Mouse (Mus musculus) midbrain, embryonic 11.5 days (tissue): ENCODE measurements around the gene Crhr2. TPM values are rescaled to one million over a fixed set of nuclear protein-coding genes. Genes with fewer than 3 reads are reported as not detected.
A peak's percentile ranks its signal among the peaks of the same experiment; 100 is the strongest.

Experiments
- ATAC-seq: fragments of 200-750 bp; cut with Nextera tagmentation; 2 replicates; pipeline ENCODE4 v1.8.0; 2017; ENCODE audit warnings: moderate TSS enrichment, moderate library complexity; ENCODE audit not compliant: low FRiP score
- DNase-seq: peaks from one replicate; pipeline ENCODE4 v3.0.0; 2015; ENCODE audit warnings: low spot score; ENCODE audit errors: missing footprints
- H3K27ac ChIP-seq: fragments of 300-500 bp; sonication (generic); 2 replicates; pipeline ENCODE4 v1.5.1; 2014; ENCODE audit warnings: low read depth, low read length
- H3K27me3 ChIP-seq: fragments of 300-500 bp; sonication (generic); 2 replicates; pipeline ENCODE4 v1.6.1; 2014; ENCODE audit warnings: mild to moderate bottlenecking, low read length, moderate library complexity, mixed read lengths; ENCODE audit not compliant: control insufficient read depth, insufficient read depth
- H3K36me3 ChIP-seq: fragments of 300-500 bp; sonication (generic); 2 replicates; pipeline ENCODE4 v1.6.1; 2014; ENCODE audit warnings: mild to moderate bottlenecking, low read length, moderate library complexity, mixed read lengths; ENCODE audit not compliant: control insufficient read depth, insufficient read depth
- H3K4me1 ChIP-seq: fragments of 300-500 bp; sonication (generic); 2 replicates; pipeline ENCODE4 v1.6.1; 2014; ENCODE audit warnings: low read length; ENCODE audit not compliant: control insufficient read depth, insufficient read depth
- H3K4me2 ChIP-seq: fragments of 300-500 bp; sonication (generic); 2 replicates; pipeline ENCODE4 v1.6.1; 2014; ENCODE audit warnings: mild to moderate bottlenecking, moderate library complexity
- H3K4me3 ChIP-seq: fragments of 300-500 bp; sonication (generic); 2 replicates; pipeline ENCODE4 v1.5.1; 2014; ENCODE audit warnings: low read depth, low read length
- H3K9ac ChIP-seq: fragments of 300-500 bp; sonication (generic); 2 replicates; pipeline ENCODE4 v1.6.1; 2014; ENCODE audit warnings: low read length
- H3K9me3 ChIP-seq: fragments of 300-500 bp; sonication (generic); 2 replicates; pipeline ENCODE4 v1.6.1; 2016; ENCODE audit warnings: low read length; ENCODE audit not compliant: control insufficient read depth
- WGBS: fragments of 180-500 bp; shearing (Covaris S2); extraction: QIAGEN DNeasy Blood & Tissue Kit; methylation state at CpG from one replicate; pipeline ENCODE4 v1.1.7; 2014; 5-methylcytosine and 5-hydroxymethylcytosine counted together
- polyA plus RNA-seq: library from polyadenylated mRNA; unstranded; fragments of >200 nt; fragmentation: Nextera tagmentation; extraction: Ambion mirVana; gene quantifications from 2 replicates; pipeline ENCODE4 v1.2.1, GENCODE M21; 2014

Gene Crhr2
- polyA plus RNA-seq, 1 experiment from 2014 or later = 0.22 TPM

GRCm38 (mm10) chr6:55133425-55133824, 609 bp upstream of the Crhr2 start:
- Histone ChIP-seq H3K4me2 (no peak overlapping the region), H3K4me1 (no peaks in the 10 kb centered on the region), H3K4me3 (no peak overlapping the region), H3K9ac (no peak overlapping the region), H3K9me3 (no peaks in the 10 kb centered on the region), H3K27me3 (no peaks in the 10 kb centered on the region), H3K36me3 (no peaks in the 10 kb centered on the region), H3K27ac (no peak overlapping the region)
- no peak for ATAC-seq
- no peak for DNase-seq
- 46% methylated on average over 1 of the region's 1 CpGs for WGBS

GRCm38 (mm10) chr6:55131301-55131700, 1.5 kb downstream of the Crhr2 start:
- H3K36me3 ChIP-seq = no peaks in the 10 kb centered on the region
- no peak overlapping the region for H3K9ac ChIP-seq
- ATAC-seq (no peak), DNase-seq (no peak)
- H3K9me3 ChIP-seq = no peaks in the 10 kb centered on the region
- no peak overlapping the region for H3K27ac ChIP-seq
- H3K4me3 ChIP-seq = no peak overlapping the region
- H3K4me2 ChIP-seq = no peak overlapping the region
- 89% methylated on average over 4 of the region's 4 CpGs for WGBS
- H3K27me3 ChIP-seq = no peaks in the 10 kb centered on the region
- no peaks in the 10 kb centered on the region for H3K4me1 ChIP-seq

- Histone ChIP-seq H3K27me3 (no peaks in the 10 kb centered on the region), H3K36me3 (no peaks in the 10 kb centered on the region), H3K4me3 (no peak overlapping the region), H3K9me3 (no peaks in the 10 kb centered on the region), H3K9ac (no peak overlapping the region), H3K4me2 (no peak overlapping the region), H3K4me1 (no peaks in the 10 kb centered on the region), H3K27ac (no peak overlapping the region)
- ATAC-seq = no peak
- WGBS = 84% methylated on average over 6 of the region's 6 CpGs
- DNase-seq = no peak
Measured at GRCm38 (mm10) chr6:55130631-55131030, 2.2 kb downstream of the Crhr2 start.

GRCm38 (mm10) chr6:55128391-55128790, 4.4 kb downstream of the Crhr2 start:
- no peak for ATAC-seq
- no peaks in the 10 kb centered on the region for H3K4me1 ChIP-seq
- H3K27me3 ChIP-seq = no peaks in the 10 kb centered on the region
- no peak for DNase-seq
- H3K27ac ChIP-seq = no peak overlapping the region
- no peak overlapping the region for H3K4me2 ChIP-seq
- no peaks in the 10 kb centered on the region for H3K36me3 ChIP-seq
- no peaks in the 10 kb centered on the region for H3K9me3 ChIP-seq
- H3K4me3 ChIP-seq = no peak overlapping the region
- H3K9ac ChIP-seq = no peak overlapping the region

- DNase-seq = no peak
- H3K4me2 ChIP-seq = no peak overlapping the region
- H3K9ac ChIP-seq = no peak overlapping the region
- no peak overlapping the region for H3K4me3 ChIP-seq
- H3K4me1 ChIP-seq = no peaks in the 10 kb centered on the region
- no peak overlapping the region for H3K27ac ChIP-seq
- no peak for ATAC-seq
- WGBS = 77% methylated on average over 5 of the region's 5 CpGs
- no peaks in the 10 kb centered on the region for H3K27me3 ChIP-seq
- no peaks in the 10 kb centered on the region for H3K36me3 ChIP-seq
- H3K9me3 ChIP-seq = no peaks in the 10 kb centered on the region
Measured at GRCm38 (mm10) chr6:55126576-55126975, 6.2 kb downstream of the Crhr2 start.

- no peak overlapping the region for H3K9ac ChIP-seq
- peaks cover 11% of the 10 kb centered on the region for H3K27me3 ChIP-seq
- ATAC-seq (no peak), DNase-seq (no peak)
- 56% methylated on average over 4 of the region's 4 CpGs for WGBS
- H3K36me3 ChIP-seq = no peaks in the 10 kb centered on the region
- H3K4me3 ChIP-seq = no peak overlapping the region
- H3K27ac ChIP-seq = no peak overlapping the region
- H3K4me2 ChIP-seq = no peak overlapping the region
- H3K9me3 ChIP-seq = no peaks in the 10 kb centered on the region
- H3K4me1 ChIP-seq = no peaks in the 10 kb centered on the region
Measured at GRCm38 (mm10) chr6:55123056-55123455, 9.8 kb downstream of the Crhr2 start.

- Histone ChIP-seq H3K27ac (no peak overlapping the region), H3K4me3 (peak overlapping the region; percentile 52), H3K4me2 (peak overlapping the region; percentile 74), H3K9ac (peak overlapping the region; percentile 43), H3K4me1 (peaks cover 3% of the 10 kb centered on the region; the same call in 1 of the 2 replicates), H3K9me3 (no peaks in the 10 kb centered on the region), H3K27me3 (peaks cover 40% of the 10 kb centered on the region), H3K36me3 (no peaks in the 10 kb centered on the region)
- peak; percentile 95 for DNase-seq
- ATAC-seq = peak; percentile 81
- WGBS = under 1% methylated on average over 66 of the region's 68 CpGs
Measured at GRCm38 (mm10) chr6:55117325-55118109, 15.3 kb downstream of the Crhr2 start.

GRCm38 (mm10) chr6:55108358-55108757, 24.5 kb downstream of the Crhr2 start:
- H3K27ac ChIP-seq = no peak overlapping the region
- ATAC-seq (no peak), DNase-seq (no peak)
- no peak overlapping the region for H3K9ac ChIP-seq
- H3K9me3 ChIP-seq = no peaks in the 10 kb centered on the region
- no peak overlapping the region for H3K4me3 ChIP-seq
- no peaks in the 10 kb centered on the region for H3K27me3 ChIP-seq
- H3K4me2 ChIP-seq = no peak overlapping the region
- H3K4me1 ChIP-seq = no peaks in the 10 kb centered on the region
- no peaks in the 10 kb centered on the region for H3K36me3 ChIP-seq
- WGBS = 24% methylated on average over 7 of the region's 7 CpGs

GRCm38 (mm10) chr6:55098603-55099002, 34.2 kb downstream of the Crhr2 start:
- Histone ChIP-seq H3K9me3 (no peaks in the 10 kb centered on the region), H3K9ac (no peak overlapping the region), H3K4me2 (no peak overlapping the region), H3K4me3 (no peak overlapping the region), H3K4me1 (no peaks in the 10 kb centered on the region), H3K27me3 (no peaks in the 10 kb centered on the region), H3K27ac (no peak overlapping the region), H3K36me3 (no peaks in the 10 kb centered on the region)
- ATAC-seq (no peak), DNase-seq (no peak)
- 84% methylated on average over 5 of the region's 5 CpGs for WGBS
